Mouse (Mus musculus): ENCODE measurements around the gene Top2a.

Top2a gene

GRCm38 (mm10) chr11:98949958-98950460 is 74.0 kb downstream of the Top2a start:
- in situ Hi-C loops (cut with MboI) = no loop called here

- in situ Hi-C loops (cut with MboI) = no loop called here
Measured at GRCm38 (mm10) chr11:98949242-98949957, 74.6 kb downstream of the Top2a start.

DNA sequence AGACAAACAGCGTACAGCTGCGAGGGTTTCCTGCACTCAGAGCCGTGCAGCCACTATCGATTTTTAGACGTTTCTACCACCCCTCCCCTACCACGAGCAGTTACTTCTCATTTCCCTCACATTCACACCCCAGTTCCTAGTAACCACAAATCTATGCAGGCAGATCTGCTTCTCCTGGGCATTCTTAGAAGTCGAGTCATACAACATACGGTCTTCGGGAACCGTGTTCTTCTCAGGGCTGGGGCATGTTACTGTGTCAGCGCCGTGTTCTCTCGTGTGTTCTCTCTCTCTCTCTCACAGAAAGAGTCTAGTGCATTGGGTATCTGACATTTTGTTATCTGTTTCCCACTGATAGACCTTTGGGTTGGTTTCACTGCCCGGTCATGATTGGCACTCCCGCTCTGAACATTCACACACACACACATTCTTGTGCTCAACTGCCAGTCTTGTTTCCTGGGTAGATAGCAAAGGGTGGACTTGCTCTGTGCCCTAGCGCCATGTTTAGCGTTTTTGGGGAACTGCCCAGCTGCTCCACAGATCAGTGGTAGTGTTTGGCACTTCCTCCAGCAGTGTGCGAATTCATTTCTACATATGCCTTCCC is 75.9 kb downstream of the Top2a start:
- in situ Hi-C loops (cut with MboI) = no loop called here

DNA sequence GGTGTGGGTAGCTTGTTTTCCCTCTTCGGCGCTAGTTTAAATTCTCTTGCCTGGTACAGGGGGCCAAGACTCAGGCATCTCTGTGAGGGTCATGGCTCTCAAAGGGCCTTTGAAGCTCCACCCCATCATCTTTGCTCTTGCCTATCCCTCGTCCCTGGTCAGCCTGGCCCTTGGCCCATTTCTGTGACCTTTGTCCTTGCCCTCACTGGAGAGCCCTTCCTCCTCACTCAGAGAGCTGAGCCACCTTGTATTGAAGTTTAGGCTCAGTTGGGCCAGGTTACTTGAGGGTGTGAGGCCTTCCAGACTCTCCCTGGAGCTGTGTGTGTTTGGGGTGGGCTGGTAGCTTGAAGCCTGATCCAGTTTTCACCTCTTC is 78.4 kb downstream of the Top2a start:
- in situ Hi-C loops (cut with MboI) = no loop called here

- in situ Hi-C loops (cut with MboI) = no loop called here
Measured at GRCm38 (mm10) chr11:98944897-98945604, 78.9 kb downstream of the Top2a start.

- in situ Hi-C loops (cut with MboI) = no loop called here
Measured at GRCm38 (mm10) chr11:98943741-98944461, 80.1 kb downstream of the Top2a start.

Data from mature B cell (primary cell).